19 mouse cellular contexts compared by ENCODE assay signal in genomic region chr16:44188766-44189165, GRCm38 (mm10). TPM values are rescaled to one million over a fixed set of nuclear protein-coding genes. Genes with fewer than 3 reads are reported as not detected.
DNase-seq lines count a peak whose midpoint lies in the region; ATAC-seq and TF ChIP-seq lines count a peak whose summit lies in the region.
"Had no signal": no experiment of that assay in that cellular context is flagged by ENCODE, and none has a peak within 500 bp of the region (broad histone marks: within the 10 kb centered on the region; RNA-seq: fewer than 3 reads in every experiment).

No protein-coding gene starts in this region.

- no peak for TF ChIP-seq EP300 in MEL (IDR thresholded peaks at IDR 0.05; ENCODE audit: low read depth in 1 of 2, low read length in 2 of 2)
- TF ChIP-seq EP300 in stomach, postnatal 0 days (optimal IDR thresholded peaks at IDR 0.05), result no peak

- no peaks in the 10 kb centered on the region for H3K27me3 ChIP-seq in intestine, postnatal 0 days (replicated peaks; ENCODE audit: control insufficient read depth, insufficient read depth, low read length)
- H3K27me3 ChIP-seq in intestine, embryonic 16.5 days (replicated peaks; ENCODE audit: control insufficient read depth, insufficient read depth, low read length), result no peaks in the 10 kb centered on the region
- no peaks in the 10 kb centered on the region for H3K27me3 ChIP-seq in midbrain, postnatal 0 days (ENCODE audit: insufficient read depth, low read length)
- H3K27me3 ChIP-seq in midbrain, embryonic 13.5 days, result no peaks in the 10 kb centered on the region
- no peaks in the 10 kb centered on the region for H3K27me3 ChIP-seq in MEL (ENCODE audit: control insufficient read depth in 1 of 2, insufficient read depth in 2 of 2, low read length in 2 of 2)
- H3K27me3 ChIP-seq in stomach, postnatal 0 days (ENCODE audit: control insufficient read depth, insufficient read depth, low read length), result no peaks in the 10 kb centered on the region
- H3K27me3 ChIP-seq in neural tube, embryonic 15.5 days (replicated peaks), result no peaks in the 10 kb centered on the region
- H3K27me3 ChIP-seq: embryonic facial prominence, embryonic 15.5 days; heart, embryonic 15.5 days; kidney, embryonic 15.5 days; midbrain, embryonic 12.5 days had no signal

- no peaks in the 10 kb centered on the region for H3K4me1 ChIP-seq in intestine, postnatal 0 days (replicated peaks; ENCODE audit: control insufficient read depth, insufficient read depth, low read length)
- no peaks in the 10 kb centered on the region for H3K4me1 ChIP-seq in intestine, embryonic 16.5 days (ENCODE audit: control insufficient read depth, insufficient read depth, low read length)
- H3K4me1 ChIP-seq in midbrain, postnatal 0 days (ENCODE audit: insufficient read depth, low read length), result no peaks in the 10 kb centered on the region
- no peaks in the 10 kb centered on the region for H3K4me1 ChIP-seq in midbrain, embryonic 13.5 days (replicated peaks)
- no peaks in the 10 kb centered on the region for H3K4me1 ChIP-seq in MEL (ENCODE audit: control insufficient read depth in 1 of 2, insufficient read depth in 2 of 2, low read length in 2 of 2)
- H3K4me1 ChIP-seq in stomach, postnatal 0 days (replicated peaks; ENCODE audit: control insufficient read depth, insufficient read depth), result no peaks in the 10 kb centered on the region
- no peaks in the 10 kb centered on the region for H3K4me1 ChIP-seq in neural tube, embryonic 15.5 days
- H3K4me1 ChIP-seq: embryonic facial prominence, embryonic 15.5 days; hindbrain, embryonic 10.5 days; kidney, embryonic 15.5 days; limb, embryonic 10.5 days; midbrain, embryonic 12.5 days had no signal

- H3K9ac ChIP-seq in intestine, postnatal 0 days (ENCODE audit: low read depth, low read length), result no peak overlapping the region
- H3K9ac ChIP-seq in intestine, embryonic 16.5 days (ENCODE audit: low read depth, low read length), result no peak overlapping the region
- no peak overlapping the region for H3K9ac ChIP-seq in midbrain, postnatal 0 days (replicated peaks; ENCODE audit: low read length, poor library complexity, severe bottlenecking)
- no peak overlapping the region for H3K9ac ChIP-seq in midbrain, embryonic 13.5 days (replicated peaks)
- no peak overlapping the region for H3K9ac ChIP-seq in MEL (ENCODE audit: control insufficient read depth, low read depth, low read length, poor library complexity, severe bottlenecking)
- H3K9ac ChIP-seq in stomach, postnatal 0 days (ENCODE audit: low read length), result no peak overlapping the region
- H3K9ac ChIP-seq in neural tube, embryonic 15.5 days (replicated peaks), result no peak overlapping the region
- H3K9ac ChIP-seq: embryonic facial prominence, embryonic 15.5 days; heart, embryonic 15.5 days; kidney, embryonic 15.5 days; midbrain, embryonic 12.5 days had no signal

- ATAC-seq in intestine, postnatal 0 days, result no peak
- no peak for ATAC-seq in intestine, embryonic 16.5 days
- ATAC-seq in midbrain, postnatal 0 days (ENCODE audit: low FRiP score), result no peak
- no peak for ATAC-seq in midbrain, embryonic 13.5 days
- ATAC-seq in stomach, postnatal 0 days (ENCODE audit: low FRiP score, low TSS enrichment), result no peak
- no peak for ATAC-seq in neural tube, embryonic 15.5 days (ENCODE audit: low FRiP score)

- H3K79me2 ChIP-seq in MEL (ENCODE audit: control insufficient read depth, insufficient read depth, low read length, poor library complexity), result peaks cover 1% of the 10 kb centered on the region; the same call in 1 of the 2 replicates

- no peak overlapping the region for H3K27ac ChIP-seq in intestine, postnatal 0 days (ENCODE audit: low read depth, low read length)
- H3K27ac ChIP-seq in intestine, embryonic 16.5 days (ENCODE audit: low read length), result no peak overlapping the region
- no peak overlapping the region for H3K27ac ChIP-seq in midbrain, postnatal 0 days (ENCODE audit: low read depth, low read length)
- H3K27ac ChIP-seq in midbrain, embryonic 13.5 days, result no peak overlapping the region
- no peak overlapping the region for H3K27ac ChIP-seq in MEL (ENCODE audit: control insufficient read depth, low read depth, low read length)
- H3K27ac ChIP-seq in stomach, postnatal 0 days (replicated peaks), result no peak overlapping the region
- no peak overlapping the region for H3K27ac ChIP-seq in neural tube, embryonic 15.5 days (replicated peaks)
- H3K27ac ChIP-seq: embryonic facial prominence, embryonic 15.5 days; heart, embryonic 15.5 days; hindbrain, embryonic 10.5 days; kidney, embryonic 15.5 days; limb, embryonic 10.5 days; midbrain, embryonic 12.5 days had no signal

- H3K4me3 ChIP-seq in intestine, postnatal 0 days (ENCODE audit: low read depth, low read length), result no peak overlapping the region
- no peak overlapping the region for H3K4me3 ChIP-seq in intestine, embryonic 16.5 days (ENCODE audit: low read length)
- H3K4me3 ChIP-seq in midbrain, postnatal 0 days (ENCODE audit: low read depth, low read length), result no peak overlapping the region
- no peak overlapping the region for H3K4me3 ChIP-seq in midbrain, embryonic 13.5 days (replicated peaks)
- H3K4me3 ChIP-seq in MEL (ENCODE audit: control insufficient read depth in 1 of 2, insufficient read depth in 1 of 2, low read depth in 2 of 2, low read length in 2 of 2), result no peak overlapping the region
- H3K4me3 ChIP-seq in stomach, postnatal 0 days (ENCODE audit: low read depth, low read length), result no peak overlapping the region
- H3K4me3 ChIP-seq in neural tube, embryonic 15.5 days (replicated peaks), result no peak overlapping the region
- H3K4me3 ChIP-seq: embryonic facial prominence, embryonic 15.5 days; heart, embryonic 15.5 days; hindbrain, embryonic 10.5 days; kidney, embryonic 15.5 days; limb, embryonic 10.5 days; midbrain, embryonic 12.5 days; myocyte had no signal

- TF ChIP-seq CTCF in intestine, postnatal 0 days (IDR thresholded peaks at IDR 0.05; ENCODE audit: low read depth), result peak; percentile 29; the same call in 1 of the 2 replicates
- peak; percentile 31; the same call in 1 of the 2 replicates for TF ChIP-seq CTCF in midbrain, postnatal 0 days (IDR thresholded peaks at IDR 0.05)
- TF ChIP-seq CTCF in MEL (IDR thresholded peaks at IDR 0.05 in 2 of 3, conservative IDR thresholded peaks at IDR 0.05 in 1 of 3; ENCODE audit: control insufficient read depth in 1 of 3, insufficient read depth in 1 of 3, low read depth in 2 of 3, low read length in 3 of 3, poor library complexity in 1 of 3, severe bottlenecking in 1 of 3), result peak in 2 of 3 experiments; percentile 16; a peak in 2 of 6 replicates
- peak; percentile 40 for TF ChIP-seq CTCF in stomach, postnatal 0 days (IDR thresholded peaks at IDR 0.05; ENCODE audit: low read depth)

- H3K36me3 ChIP-seq in intestine, postnatal 0 days (ENCODE audit: control insufficient read depth, insufficient read depth), result no peaks in the 10 kb centered on the region
- H3K36me3 ChIP-seq in intestine, embryonic 16.5 days (ENCODE audit: control insufficient read depth, insufficient read depth, low read length), result no peaks in the 10 kb centered on the region
- 0 out of 2 replicates have a peak, but pooled peaks cover 2% of the 10 kb centered on the region for H3K36me3 ChIP-seq in midbrain, postnatal 0 days (ENCODE audit: insufficient read depth, low read length)
- peaks cover 10% of the 10 kb centered on the region for H3K36me3 ChIP-seq in midbrain, embryonic 13.5 days
- peaks cover 0 to 2% of the 10 kb centered on the region in 2 experiments; a peak in 1 of 4 replicates for H3K36me3 ChIP-seq in MEL (ENCODE audit: control insufficient read depth in 1 of 2, insufficient read depth in 2 of 2, low read length in 2 of 2)
- no peaks in the 10 kb centered on the region for H3K36me3 ChIP-seq in stomach, postnatal 0 days (ENCODE audit: control insufficient read depth, insufficient read depth, low read length)
- no peaks in the 10 kb centered on the region for H3K36me3 ChIP-seq in neural tube, embryonic 15.5 days
- H3K36me3 ChIP-seq: embryonic facial prominence, embryonic 15.5 days had no signal

- DNase-seq in midbrain, postnatal 0 days (ENCODE audit: low spot score), result no peak
- no peak for DNase-seq in MEL (ENCODE audit: low read depth, low spot score)
- DNase-seq in stomach, postnatal 0 days (ENCODE audit: low spot score), result no peak
- DNase-seq: cerebellum, postnatal 10 days; embryo, embryonic 11 days; gastrocnemius, postnatal 36 days; retina, postnatal 1 day; thymus, postnatal 14 days had no signal

- WGBS in intestine, postnatal 0 days, result 83% methylated on average over 3 of the region's 3 CpGs
- WGBS in intestine, embryonic 16.5 days, result 84% methylated on average over 3 of the region's 3 CpGs
- WGBS in midbrain, postnatal 0 days, result 94% methylated on average over 3 of the region's 3 CpGs
- 84% methylated on average over 3 of the region's 3 CpGs for WGBS in midbrain, embryonic 13.5 days
- 85% methylated on average over 3 of the region's 3 CpGs for WGBS in stomach, postnatal 0 days
- 94% methylated on average over 3 of the region's 3 CpGs for WGBS in neural tube, embryonic 15.5 days

- no peak overlapping the region for H3K4me2 ChIP-seq in intestine, postnatal 0 days (replicated peaks; ENCODE audit: low read depth)
- no peak overlapping the region for H3K4me2 ChIP-seq in intestine, embryonic 16.5 days (ENCODE audit: low read depth, low read length)
- H3K4me2 ChIP-seq in midbrain, postnatal 0 days (ENCODE audit: low read depth, low read length, poor library complexity, severe bottlenecking), result no peak overlapping the region
- no peak overlapping the region for H3K4me2 ChIP-seq in midbrain, embryonic 13.5 days (replicated peaks)
- no peak overlapping the region for H3K4me2 ChIP-seq in stomach, postnatal 0 days (replicated peaks; ENCODE audit: low read depth)
- no peak overlapping the region for H3K4me2 ChIP-seq in neural tube, embryonic 15.5 days
- H3K4me2 ChIP-seq: embryonic facial prominence, embryonic 15.5 days; heart, embryonic 15.5 days; kidney, embryonic 15.5 days; midbrain, embryonic 12.5 days had no signal

- TF ChIP-seq POLR2A in MEL (IDR thresholded peaks at IDR 0.05; ENCODE audit: control insufficient read depth in 1 of 2, insufficient read depth in 1 of 2, low read depth in 1 of 2, low read length in 2 of 2, poor library complexity in 1 of 2), result no peak

- TF ChIP-seq RAD21 in MEL (IDR thresholded peaks at IDR 0.05; ENCODE audit: low read depth, low read length), result no peak

- no peaks in the 10 kb centered on the region for H3K9me3 ChIP-seq in intestine, postnatal 0 days (ENCODE audit: control insufficient read depth)
- H3K9me3 ChIP-seq in intestine, embryonic 16.5 days (ENCODE audit: control insufficient read depth, low read length), result no peaks in the 10 kb centered on the region
- H3K9me3 ChIP-seq in midbrain, postnatal 0 days (ENCODE audit: low read length), result no peaks in the 10 kb centered on the region
- H3K9me3 ChIP-seq in midbrain, embryonic 13.5 days, result no peaks in the 10 kb centered on the region
- no peaks in the 10 kb centered on the region; the same call in 1 of the 2 replicates for H3K9me3 ChIP-seq in MEL (replicated peaks; ENCODE audit: insufficient read depth, low read length)
- H3K9me3 ChIP-seq in stomach, postnatal 0 days (ENCODE audit: control insufficient read depth, low read length), result no peaks in the 10 kb centered on the region
- no peaks in the 10 kb centered on the region for H3K9me3 ChIP-seq in neural tube, embryonic 15.5 days (replicated peaks)
- H3K9me3 ChIP-seq: embryonic facial prominence, embryonic 15.5 days; heart, embryonic 15.5 days; limb, embryonic 10.5 days had no signal

RNA-seq across cellular contexts. Expression of gene Usf3, which starts 15.7 kb away (rescaled TPM):
- polyA plus RNA-seq in intestine, postnatal 0 days (2015; fragmentation: Nextera tagmentation; extraction: Ambion mirVana), result 2.1 and 2.3 TPM in 2 replicates
- polyA plus RNA-seq in intestine, embryonic 16.5 days (2015; fragmentation: Nextera tagmentation; extraction: Ambion mirVana), result 2.0 and 2.3 TPM in 2 replicates
- total RNA-seq in midbrain, postnatal 0 days (2014; rRNA removed), result 12.0 and 14.1 TPM in 2 replicates
- 1.4 and 1.5 TPM in 2 replicates for polyA plus RNA-seq in midbrain, postnatal 0 days (2015; fragmentation: Nextera tagmentation; extraction: Ambion mirVana)
- polyA plus RNA-seq in midbrain, embryonic 13.5 days (2015; fragmentation: Nextera tagmentation; extraction: Ambion mirVana), result 2.7 and 3.4 TPM in 2 replicates
- total RNA-seq in MEL (2012; rRNA removed), result 3.4 and 4.6 TPM in 2 replicates
- 10 to 100 TPM; 11.0 to 89.6 TPM for polyA plus RNA-seq in MEL (2012; ENCODE audit: insufficient read depth in 1 of 2, insufficient read length in 2 of 2, low read depth in 1 of 2, low replicate concordance in 2 of 2, missing spikeins in 1 of 2)
- polyA plus RNA-seq in stomach, postnatal 0 days (2015; fragmentation: Nextera tagmentation; extraction: Ambion mirVana), result 1.8 and 2.0 TPM in 2 replicates
- polyA plus RNA-seq in neural tube, embryonic 15.5 days (2015; fragmentation: Nextera tagmentation; extraction: Ambion mirVana), result 2.5 TPM in 2 replicates

RNA-seq across cellular contexts. Expression of gene Naa50, which starts 49.1 kb away (rescaled TPM):
- 38.6 and 40.1 TPM in 2 replicates for polyA plus RNA-seq in intestine, postnatal 0 days (2015; fragmentation: Nextera tagmentation; extraction: Ambion mirVana)
- polyA plus RNA-seq in intestine, embryonic 16.5 days (2015; fragmentation: Nextera tagmentation; extraction: Ambion mirVana), result 76.3 and 82.6 TPM in 2 replicates
- total RNA-seq in midbrain, postnatal 0 days (2014; rRNA removed), result 15.3 and 22.1 TPM in 2 replicates
- 44.7 and 50.4 TPM in 2 replicates for polyA plus RNA-seq in midbrain, postnatal 0 days (2015; fragmentation: Nextera tagmentation; extraction: Ambion mirVana)
- 71.2 and 74.9 TPM in 2 replicates for polyA plus RNA-seq in midbrain, embryonic 13.5 days (2015; fragmentation: Nextera tagmentation; extraction: Ambion mirVana)
- 52.1 and 52.8 TPM in 2 replicates for total RNA-seq in MEL (2012; rRNA removed)
- 100 to 1,000 TPM in 1 of 2 experiments, 10 to 100 TPM in 1; 90.4 to 204 TPM for polyA plus RNA-seq in MEL (2012; ENCODE audit: insufficient read depth in 1 of 2, insufficient read length in 2 of 2, low read depth in 1 of 2, low replicate concordance in 2 of 2, missing spikeins in 1 of 2)
- polyA plus RNA-seq in stomach, postnatal 0 days (2015; fragmentation: Nextera tagmentation; extraction: Ambion mirVana), result 45.6 and 54.0 TPM in 2 replicates
- 64.2 and 72.0 TPM in 2 replicates for polyA plus RNA-seq in neural tube, embryonic 15.5 days (2015; fragmentation: Nextera tagmentation; extraction: Ambion mirVana)

RNA-seq across cellular contexts. Expression of gene Atp6v1a, which starts 49.3 kb away (rescaled TPM):
- polyA plus RNA-seq in intestine, postnatal 0 days (2015; fragmentation: Nextera tagmentation; extraction: Ambion mirVana), result 60.7 and 62.6 TPM in 2 replicates
- polyA plus RNA-seq in intestine, embryonic 16.5 days (2015; fragmentation: Nextera tagmentation; extraction: Ambion mirVana), result 73.0 and 85.2 TPM in 2 replicates
- 193 and 218 TPM in 2 replicates for total RNA-seq in midbrain, postnatal 0 days (2014; rRNA removed)
- polyA plus RNA-seq in midbrain, postnatal 0 days (2015; fragmentation: Nextera tagmentation; extraction: Ambion mirVana), result 194 and 204 TPM in 2 replicates
- 84.8 and 88.7 TPM in 2 replicates for polyA plus RNA-seq in midbrain, embryonic 13.5 days (2015; fragmentation: Nextera tagmentation; extraction: Ambion mirVana)
- total RNA-seq in MEL (2012; rRNA removed), result 34.9 and 42.5 TPM in 2 replicates
- 10 to 100 TPM in 1 of 2 experiments, not detected in 1; 38.5 TPM for polyA plus RNA-seq in MEL (2012; ENCODE audit: insufficient read depth in 1 of 2, insufficient read length in 2 of 2, low read depth in 1 of 2, low replicate concordance in 2 of 2, missing spikeins in 1 of 2)
- 44.6 and 47.5 TPM in 2 replicates for polyA plus RNA-seq in stomach, postnatal 0 days (2015; fragmentation: Nextera tagmentation; extraction: Ambion mirVana)
- 138 and 139 TPM in 2 replicates for polyA plus RNA-seq in neural tube, embryonic 15.5 days (2015; fragmentation: Nextera tagmentation; extraction: Ambion mirVana)
